10 mouse cellular contexts compared by ENCODE assay signal in the genomic region with DNA sequence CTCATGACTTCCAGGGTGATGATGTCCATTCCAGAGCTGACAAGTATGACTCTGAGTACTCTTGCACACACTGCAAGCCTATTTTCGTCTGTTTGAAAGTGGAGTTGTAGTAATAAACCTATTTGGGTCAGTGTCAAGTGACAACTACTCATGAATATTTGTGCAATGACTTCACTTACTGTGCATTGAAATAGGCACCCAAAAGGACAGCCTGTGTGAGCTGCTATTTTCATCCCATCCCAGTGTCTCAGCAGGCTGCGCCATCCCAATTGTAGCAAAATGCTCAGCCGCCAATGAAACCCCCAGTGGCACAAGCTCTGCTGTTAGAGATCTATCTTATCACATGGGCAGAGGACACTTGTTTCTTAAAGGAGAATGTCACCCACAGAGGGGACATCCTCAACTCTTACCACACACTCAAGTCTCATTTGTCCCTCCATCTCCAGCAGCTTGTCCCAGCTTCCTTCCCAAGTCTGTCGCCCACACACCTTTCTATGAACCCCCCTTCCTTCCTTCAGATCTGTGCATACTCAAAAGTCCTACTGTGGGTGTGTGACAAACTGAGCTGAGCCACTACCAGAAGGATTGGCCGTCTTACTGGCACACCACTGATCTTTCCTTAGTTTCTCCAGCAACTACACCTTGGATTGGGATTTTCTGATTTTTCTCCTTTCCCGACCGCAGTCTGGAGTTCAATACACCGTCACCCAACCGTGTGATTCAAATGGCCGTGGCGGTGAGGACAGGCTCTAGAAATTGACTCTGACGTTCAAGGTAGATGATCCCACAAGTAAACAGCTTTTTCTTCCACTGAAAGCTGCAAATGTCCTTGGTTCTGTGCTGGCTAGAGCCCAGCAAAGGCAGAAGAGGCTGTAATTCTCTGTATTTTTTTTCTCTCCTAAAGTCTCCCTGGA. TPM values are rescaled to one million over a fixed set of nuclear protein-coding genes. Genes with fewer than 3 reads are reported as not detected.
DNase-seq lines count a peak whose midpoint lies in the region; ATAC-seq and TF ChIP-seq lines count a peak whose summit lies in the region.
"Had no signal": no experiment of that assay in that cellular context is flagged by ENCODE, and none has a peak within 500 bp of the region (broad histone marks: within the 10 kb centered on the region; RNA-seq: fewer than 3 reads in every experiment).

No protein-coding gene starts in this region.

- no peaks in the 10 kb centered on the region for H3K9me3 ChIP-seq in lung, postnatal 0 days (ENCODE audit: low read length)
- H3K9me3 ChIP-seq in stomach, embryonic 15.5 days, result no peaks in the 10 kb centered on the region

- peak; percentile 83 for ATAC-seq in frontal cortex, adult (ENCODE audit: low TSS enrichment)
- ATAC-seq in lung, postnatal 0 days, result 0 out of 2 replicates have a peak, but pooled peaks have one; percentile 20
- no peak for ATAC-seq in stomach, embryonic 15.5 days (ENCODE audit: insufficient read depth, low FRiP score, low read depth)

- no peak overlapping the region for H3K9ac ChIP-seq in lung, postnatal 0 days (replicated peaks; ENCODE audit: low read depth)
- H3K9ac ChIP-seq in stomach, embryonic 15.5 days, result no peak overlapping the region

- TF ChIP-seq CTCF in lung, postnatal 0 days (IDR thresholded peaks at IDR 0.05), result no peak

- H3K27me3 ChIP-seq in lung, postnatal 0 days (replicated peaks; ENCODE audit: insufficient read depth, low read length), result no peaks in the 10 kb centered on the region
- H3K27me3 ChIP-seq in stomach, embryonic 15.5 days (replicated peaks), result no peaks in the 10 kb centered on the region

- intact Hi-C loops in heart, postnatal 10 days (cut with DNase I), result no loop called here

- no peaks in the 10 kb centered on the region for H3K36me3 ChIP-seq in lung, postnatal 0 days (ENCODE audit: insufficient read depth, low read length)
- H3K36me3 ChIP-seq in stomach, embryonic 15.5 days, result no peaks in the 10 kb centered on the region

- H3K4me2 ChIP-seq in lung, postnatal 0 days (replicated peaks; ENCODE audit: low read depth, low read length), result no peak overlapping the region
- peak overlapping the region; percentile 51; the same call in 1 of the 2 replicates for H3K4me2 ChIP-seq in stomach, embryonic 15.5 days

- H3K27ac ChIP-seq in lung, postnatal 0 days (ENCODE audit: low read length), result no peak overlapping the region
- no peak overlapping the region for H3K27ac ChIP-seq in stomach, embryonic 15.5 days

- peaks cover 16% of the 10 kb centered on the region; the same call in 1 of the 2 replicates for H3K4me1 ChIP-seq in lung, postnatal 0 days (ENCODE audit: insufficient read depth, low read depth, low read length)
- H3K4me1 ChIP-seq in stomach, embryonic 15.5 days, result peaks cover 22% of the 10 kb centered on the region

- peak; percentile 22; the same call in 1 of the 2 replicates for TF ChIP-seq EP300 in lung, postnatal 0 days (IDR thresholded peaks at IDR 0.05)

- DNase-seq in frontal cortex, postnatal 14 days (ENCODE audit: low spot score in 2 of 2), result no peak
- DNase-seq in lung, postnatal 0 days (ENCODE audit: low spot score), result peak; percentile 44
- no peak for DNase-seq in lung, postnatal 25 days (ENCODE audit: low spot score)
- peak; percentile 30 to 46 for DNase-seq in heart, postnatal 10 days
- no peak for DNase-seq in testis, postnatal 10 days (ENCODE audit: low spot score)
- no peak for DNase-seq in cerebellum, adult 8-10 months

- 81% methylated on average over 12 of the region's 12 CpGs for whole genome bisulfite sequencing in lung, postnatal 0 days
- 82% methylated on average over 12 of the region's 12 CpGs for WGBS in stomach, embryonic 15.5 days

- no peak overlapping the region for H3K4me3 ChIP-seq in lung, postnatal 0 days (ENCODE audit: low read depth, low read length)
- H3K4me3 ChIP-seq in stomach, embryonic 15.5 days (replicated peaks), result no peak overlapping the region

RNA-seq across cellular contexts. Expression of a gene that starts 13.1 kb away (rescaled TPM):
- 4.6 and 6.3 TPM in 2 replicates for polyA plus RNA-seq in lung, postnatal 0 days (2015; fragmentation: Nextera tagmentation; extraction: Ambion mirVana)
- 1 to 10 TPM; 2.8 to 3.9 TPM for total RNA-seq in heart, postnatal 10 days (2021)
- 4.5 and 7.6 TPM in 2 replicates for polyA plus RNA-seq in stomach, embryonic 15.5 days (2015; fragmentation: Nextera tagmentation; extraction: Ambion mirVana)

RNA-seq across cellular contexts. Expression of a gene that starts 59.5 kb away (rescaled TPM):
- 0.04 and 0.05 TPM in 2 replicates for polyA plus RNA-seq in lung, postnatal 0 days (2015; fragmentation: Nextera tagmentation; extraction: Ambion mirVana)
- total RNA-seq in heart, postnatal 10 days (2021), result under 1 TPM; 0.07 to 0.26 TPM
- 0.06 and 0.21 TPM in 2 replicates for polyA plus RNA-seq in stomach, embryonic 15.5 days (2015; fragmentation: Nextera tagmentation; extraction: Ambion mirVana)
- total RNA-seq: megakaryocyte, adult 5-6 weeks had no signal
- polyA plus RNA-seq: gonadal fat pad, adult 2 months had no signal

Comparison
In these comparisons a context has a peak if more than half of its experiments do, and no peak if none do; other contexts are left out.
1. DNase-seq: peak in lung, postnatal 0 days (single experiment) and heart, postnatal 10 days (2 of 2); none in frontal cortex, postnatal 14 days (0 of 2), lung, postnatal 25 days (single experiment), testis, postnatal 10 days (single experiment) and cerebellum, adult 8-10 months (single experiment).